Mouse (Mus musculus) urinary bladder, postnatal 14 days (tissue): Measurements from ENCODE around the gene 3110082I17Rik.

Experiments
- DNase-seq: peaks from one replicate; pipeline ENCODE4 v3.0.0; 2021; ENCODE audit warnings: low spot score

Gene 3110082I17Rik

DNA sequence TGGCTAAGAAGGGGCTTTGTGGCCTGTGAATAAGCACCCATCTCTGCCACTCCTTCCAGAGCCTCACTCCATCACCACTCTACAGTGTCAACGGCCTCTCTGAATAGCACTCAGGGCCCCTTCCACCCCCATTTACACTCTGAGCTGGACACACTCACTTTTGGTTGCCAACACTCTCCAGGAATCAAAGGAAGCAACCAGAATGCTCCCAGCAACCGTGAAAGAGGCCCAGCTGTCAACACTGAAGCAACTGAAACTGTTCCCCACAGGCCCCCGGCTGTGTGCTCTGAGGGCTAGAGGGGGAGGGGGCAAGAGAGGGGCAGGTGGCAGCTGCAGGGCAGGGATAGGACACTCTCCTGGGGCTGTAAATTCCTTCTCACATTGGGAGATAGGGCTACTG lies 41.7 kb downstream of the 3110082I17Rik start:
- no peak for DNase-seq

DNA sequence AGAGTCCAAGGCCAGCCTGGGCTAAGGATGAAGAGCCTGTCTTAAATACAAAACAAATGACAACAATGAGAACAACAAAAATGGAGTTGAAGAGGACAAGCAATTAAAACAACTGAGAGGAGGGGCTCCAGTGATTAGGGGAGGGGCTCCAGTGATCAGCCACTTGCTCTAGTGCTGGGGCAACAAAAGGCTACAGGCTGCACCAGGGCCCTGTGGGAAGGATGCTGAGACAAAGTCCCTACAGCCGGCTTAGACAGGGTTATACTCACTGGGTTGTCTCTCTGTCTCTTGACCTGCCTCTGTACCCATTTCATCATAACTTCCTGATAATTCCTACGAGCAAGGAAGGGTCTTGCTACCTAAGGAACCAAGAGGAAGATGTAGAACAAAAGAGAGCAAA lies 42.2 kb downstream of the 3110082I17Rik start:
- DNase-seq: no peak

DNA sequence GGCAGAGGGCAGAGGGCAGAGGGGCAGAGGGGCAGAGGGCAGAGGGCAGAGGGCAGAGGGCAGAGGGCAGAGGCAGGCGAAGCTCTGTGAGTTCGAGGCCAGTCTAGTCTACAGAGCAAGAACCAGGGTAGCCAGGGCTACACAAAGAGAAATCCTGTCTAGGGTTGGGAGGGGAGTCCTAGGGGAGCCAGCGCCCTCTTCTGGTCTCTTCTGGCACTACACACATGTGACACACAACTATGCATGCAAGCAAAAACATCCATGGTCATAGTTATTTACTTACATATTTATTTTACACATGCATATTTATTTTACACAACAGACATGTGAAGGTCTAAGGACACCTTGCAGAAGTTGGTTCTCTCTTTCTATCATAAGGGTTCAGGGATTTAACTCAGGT lies 42.8 kb downstream of the 3110082I17Rik start:
- DNase-seq: no peak

DNA sequence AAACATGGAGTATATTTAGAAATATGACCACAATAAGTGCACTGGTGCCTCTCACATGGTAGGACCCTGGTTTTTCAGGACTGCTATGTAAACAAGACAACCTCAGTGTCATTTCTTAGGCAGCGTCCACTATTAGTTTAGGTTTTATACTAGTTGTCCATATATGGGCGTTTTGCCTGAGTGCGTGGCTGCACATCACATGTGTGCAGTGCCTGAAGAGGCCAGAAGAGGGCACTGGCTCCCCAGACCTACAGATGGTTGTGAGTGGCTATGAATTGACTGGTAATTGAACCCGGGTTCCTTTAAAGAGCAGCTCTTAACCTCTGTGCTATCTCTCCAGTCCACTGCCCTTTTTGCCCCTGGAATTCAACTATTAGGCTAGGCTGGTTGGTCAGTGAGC lies 43.4 kb downstream of the 3110082I17Rik start:
- DNase-seq: no peak

DNA sequence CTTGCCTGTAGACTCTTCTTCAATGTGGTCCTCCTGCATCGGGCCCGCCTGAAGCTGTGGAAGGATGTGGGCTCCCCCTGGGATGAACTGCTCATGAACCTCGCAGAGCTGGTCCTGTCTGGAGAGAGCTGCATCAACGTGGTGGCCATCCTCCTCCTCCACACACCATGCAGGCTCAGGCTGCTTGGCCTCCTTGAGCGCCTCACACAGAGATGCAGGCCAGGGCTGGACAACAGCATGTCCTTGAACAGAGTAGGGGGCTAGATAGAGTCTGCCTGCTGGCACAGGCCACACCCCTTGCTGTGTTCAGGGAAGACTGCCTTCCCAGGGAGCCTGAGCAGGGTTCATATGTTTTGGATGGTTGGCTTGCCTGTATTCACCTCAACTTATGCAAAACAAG lies 45.3 kb downstream of the 3110082I17Rik start:
- no peak for DNase-seq

DNA sequence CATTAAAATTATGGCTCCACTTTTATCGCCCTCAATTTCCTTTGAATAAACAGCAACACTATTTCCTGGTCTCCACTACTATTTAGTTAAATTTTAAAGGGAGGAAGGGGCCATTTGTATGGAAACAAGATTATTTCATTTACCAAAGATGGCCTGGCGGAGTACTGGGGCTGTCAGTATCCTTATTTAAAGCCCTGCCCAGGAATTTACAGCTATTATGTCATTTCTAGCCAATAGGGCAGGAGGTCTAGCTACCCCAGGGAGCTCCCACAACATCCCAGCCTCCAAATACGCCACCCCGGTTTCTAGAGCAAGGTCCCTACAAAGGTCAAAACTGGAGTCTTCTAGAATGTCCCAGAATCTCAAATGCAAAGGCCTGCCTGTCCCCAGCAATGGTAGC lies 46.8 kb downstream of the 3110082I17Rik start:
- DNase-seq: no peak

DNA sequence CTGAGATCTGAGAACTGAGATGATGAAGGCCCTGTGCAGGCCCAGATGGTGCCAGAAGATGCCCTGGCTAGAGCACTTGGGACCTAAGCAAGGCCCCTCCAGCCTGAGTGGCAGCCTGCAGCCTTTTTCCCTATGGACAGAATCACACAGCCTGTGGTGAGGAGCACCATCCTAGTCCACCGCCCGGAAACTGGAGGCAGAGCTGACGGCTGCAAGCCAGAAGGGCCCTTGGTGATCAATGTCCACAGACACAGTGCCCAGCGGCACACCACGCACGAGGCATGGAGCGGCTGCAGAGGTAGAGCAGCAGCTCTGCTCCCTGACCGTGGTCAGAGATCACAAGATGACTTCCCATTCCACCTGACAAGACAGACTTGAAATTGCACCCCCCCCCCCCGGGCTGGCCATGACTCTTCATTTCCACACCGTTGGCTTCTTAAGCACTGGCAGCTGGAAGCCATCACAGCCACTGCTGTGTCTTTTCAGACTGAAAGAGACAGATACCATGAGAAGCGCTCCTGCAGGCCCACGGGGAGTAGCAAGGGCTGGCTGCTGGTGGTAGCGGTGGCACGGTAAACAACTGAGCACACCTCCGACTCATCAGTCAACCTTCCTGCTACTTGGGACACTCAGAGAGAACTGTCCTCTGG lies 48.5 kb downstream of the 3110082I17Rik start:
- no peak for DNase-seq

DNA sequence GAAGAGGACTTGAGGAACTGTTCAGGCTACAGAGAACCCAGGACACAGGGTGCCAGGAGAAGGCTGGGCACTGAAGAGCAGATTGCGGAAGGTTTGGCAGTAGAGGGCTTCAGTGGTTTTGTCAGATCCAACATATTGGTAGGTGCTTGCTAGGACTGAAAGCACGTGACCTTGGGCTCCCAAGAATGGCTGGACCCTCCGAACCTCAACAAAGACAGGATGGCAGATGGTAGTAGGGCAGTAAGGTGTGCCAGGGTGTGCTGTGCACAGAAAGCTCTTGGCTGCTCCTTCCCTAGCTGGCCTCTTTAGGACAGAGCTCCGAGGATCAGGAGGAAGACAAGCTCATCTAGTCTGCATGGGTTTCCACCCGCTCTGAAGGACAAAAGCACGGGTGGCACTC lies 49.2 kb downstream of the 3110082I17Rik start:
- DNase-seq: no peak

DNA sequence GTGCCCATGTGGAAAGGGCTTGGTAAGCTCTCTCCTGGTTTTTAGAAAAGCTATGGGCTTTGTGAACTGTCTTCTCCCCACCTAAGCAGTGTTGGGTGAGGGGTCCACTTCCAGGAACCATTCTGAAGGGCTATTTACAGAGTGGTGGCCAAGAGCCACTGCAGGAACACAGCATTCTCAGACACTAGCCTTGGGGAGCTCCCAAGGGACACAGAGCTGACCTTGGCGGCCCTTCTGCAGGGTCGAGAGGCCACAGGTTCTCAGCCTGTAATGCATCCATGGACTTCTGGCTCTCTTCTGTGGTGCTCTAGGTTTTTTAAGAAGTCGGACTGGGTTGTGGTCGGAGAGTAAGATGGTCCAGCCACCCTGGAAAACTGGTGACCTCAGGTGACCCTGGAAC lies 50.3 kb downstream of the 3110082I17Rik start:
- DNase-seq: no peak

DNA sequence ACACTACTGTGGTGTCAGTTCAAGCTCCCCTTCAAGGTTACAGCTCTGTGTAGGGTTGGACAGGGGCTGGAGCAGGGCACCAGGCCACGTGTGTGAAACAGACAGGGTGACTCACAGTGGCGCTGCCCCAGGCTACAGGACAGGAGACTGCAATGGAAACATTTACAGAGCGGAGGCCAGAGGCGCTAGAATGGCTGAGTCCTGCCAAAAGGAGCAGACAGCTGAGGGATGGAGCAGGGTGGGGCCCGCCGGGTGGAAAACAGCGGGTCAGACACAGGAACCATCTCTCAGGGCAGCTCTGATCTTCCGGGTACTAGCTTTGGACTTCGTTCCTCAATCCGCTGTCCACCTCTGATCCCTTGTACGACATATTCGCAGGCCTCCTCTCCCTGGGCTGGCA lies 50.9 kb downstream of the 3110082I17Rik start:
- DNase-seq: peak; percentile 79

DNA sequence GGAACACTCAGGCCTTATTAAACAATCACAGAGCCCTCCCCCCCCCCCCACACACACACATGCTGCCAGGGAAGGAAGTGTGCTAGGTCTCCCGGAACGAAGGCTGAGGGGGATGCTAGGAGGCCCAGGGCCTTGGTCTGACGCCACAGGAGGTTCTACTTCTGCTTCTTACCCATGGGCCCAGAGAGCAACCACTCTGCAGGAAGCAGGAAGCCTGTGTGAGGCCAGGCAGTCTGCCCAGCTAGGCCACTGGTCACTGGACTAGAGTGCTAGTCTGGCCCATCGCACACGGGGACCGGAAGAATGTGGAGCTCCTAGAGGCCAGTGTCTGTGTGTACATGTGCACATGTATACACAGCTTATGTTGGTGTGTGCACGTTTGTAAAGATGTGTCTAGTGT lies 51.8 kb downstream of the 3110082I17Rik start:
- DNase-seq: no peak

DNA sequence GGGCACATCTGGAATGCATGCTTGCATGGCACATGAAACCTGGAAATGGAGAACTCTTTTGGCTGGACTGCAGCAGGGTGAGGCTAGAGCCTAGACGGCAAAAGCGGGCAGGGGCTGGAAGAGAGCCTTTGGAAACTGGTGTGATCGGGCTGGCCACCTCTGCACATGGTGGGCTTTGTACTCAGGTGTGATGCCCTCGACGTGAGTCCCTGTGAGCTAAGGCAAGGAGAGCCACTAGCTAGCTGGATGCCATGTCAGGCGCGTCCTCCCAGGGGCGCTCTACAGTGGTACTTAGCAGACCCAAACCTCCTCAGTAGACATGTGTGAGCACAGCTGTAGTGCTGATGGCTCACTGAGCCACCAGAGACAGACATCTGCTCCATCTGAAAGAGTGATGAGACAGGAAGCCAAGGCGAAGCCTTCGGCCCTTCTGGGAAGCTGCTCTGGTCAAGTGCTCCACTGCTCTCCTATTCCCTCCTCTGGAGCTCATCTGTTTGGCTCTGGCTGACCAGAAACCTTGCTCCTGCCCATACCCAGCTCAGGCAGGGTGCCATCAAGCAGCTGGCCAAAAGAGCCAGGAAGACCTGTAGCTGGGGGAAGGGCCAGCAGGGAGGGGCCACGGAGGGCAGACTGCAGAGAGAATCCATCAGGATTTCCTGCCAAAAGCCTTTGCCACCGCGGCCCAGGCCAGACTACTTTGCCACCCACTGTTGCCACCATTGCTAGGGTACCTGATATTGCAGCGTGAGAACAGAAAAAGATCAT lies 53.0 kb downstream of the 3110082I17Rik start:
- DNase-seq: no peak

DNA sequence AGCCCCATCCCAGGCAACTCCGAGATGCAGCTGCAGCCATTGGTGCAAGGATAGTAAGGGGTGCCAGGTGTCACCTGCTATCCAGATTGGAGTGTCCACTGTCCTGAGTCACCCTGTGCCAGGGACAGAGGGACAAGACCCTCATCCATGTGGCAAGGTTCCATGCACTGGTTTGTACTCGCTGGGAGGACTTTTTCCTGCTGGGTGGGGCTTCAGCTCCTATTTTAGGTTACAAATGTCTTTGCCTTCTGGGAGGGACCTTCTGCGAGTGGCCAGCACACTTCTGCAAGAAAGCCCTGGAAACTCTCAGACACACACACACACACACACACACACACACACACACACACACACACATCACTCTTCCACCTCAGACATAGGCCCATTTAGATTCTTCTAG lies 54.4 kb downstream of the 3110082I17Rik start:
- DNase-seq: no peak

DNA sequence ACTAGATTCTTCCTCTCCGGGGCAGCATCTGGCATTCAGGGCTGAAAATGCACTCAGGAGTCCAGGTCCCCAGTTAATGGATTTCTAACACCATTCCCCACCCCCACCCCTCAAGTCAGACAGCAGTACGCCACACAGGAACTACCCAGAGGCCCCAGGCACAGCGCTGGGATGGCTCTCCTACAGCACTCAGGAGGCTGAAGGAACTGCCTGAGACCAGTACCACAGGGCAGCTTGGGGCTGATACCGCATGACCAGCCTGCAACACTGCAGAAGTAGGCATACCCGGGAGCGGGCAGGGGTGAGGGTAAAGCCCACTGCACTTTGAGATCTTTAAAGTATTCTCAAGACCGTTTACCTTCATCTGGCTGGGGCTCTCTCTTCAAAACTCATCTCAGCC lies 54.8 kb downstream of the 3110082I17Rik start:
- no peak for DNase-seq

DNA sequence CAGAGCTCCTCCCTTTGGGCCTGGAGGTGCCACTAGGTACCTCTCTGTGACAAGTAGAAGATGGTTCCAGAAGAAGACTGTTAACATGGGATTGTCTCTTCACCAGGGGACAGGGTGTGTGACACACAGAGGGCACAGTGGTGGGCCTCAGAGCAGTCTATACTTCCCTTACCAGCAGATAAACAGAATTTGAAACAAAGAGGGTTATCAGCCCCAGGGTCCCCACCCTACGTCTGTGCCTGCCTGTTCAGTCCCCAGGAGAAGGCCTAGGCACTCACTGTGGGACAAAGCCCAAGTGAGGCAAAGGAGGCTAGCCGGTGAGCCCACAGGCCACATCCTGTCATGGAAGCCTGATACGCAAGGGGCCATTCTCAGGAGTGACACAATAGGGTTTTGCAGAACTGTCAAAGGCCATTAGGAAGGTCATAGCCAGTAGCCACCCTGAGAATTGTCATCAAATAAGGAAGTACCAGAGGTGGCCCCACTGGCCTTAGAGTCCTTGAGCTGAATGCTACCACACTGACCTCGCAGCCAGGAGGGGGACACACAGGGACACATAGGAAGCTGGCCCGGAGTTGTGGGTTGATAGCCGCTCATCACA lies 55.4 kb downstream of the 3110082I17Rik start, which contains the start of gene C130050O18Rik:
TSS of gene C130050O18Rik (plus strand) at position 480 of the 601 bp plus-strand sequence.
- no peak for DNase-seq

DNA sequence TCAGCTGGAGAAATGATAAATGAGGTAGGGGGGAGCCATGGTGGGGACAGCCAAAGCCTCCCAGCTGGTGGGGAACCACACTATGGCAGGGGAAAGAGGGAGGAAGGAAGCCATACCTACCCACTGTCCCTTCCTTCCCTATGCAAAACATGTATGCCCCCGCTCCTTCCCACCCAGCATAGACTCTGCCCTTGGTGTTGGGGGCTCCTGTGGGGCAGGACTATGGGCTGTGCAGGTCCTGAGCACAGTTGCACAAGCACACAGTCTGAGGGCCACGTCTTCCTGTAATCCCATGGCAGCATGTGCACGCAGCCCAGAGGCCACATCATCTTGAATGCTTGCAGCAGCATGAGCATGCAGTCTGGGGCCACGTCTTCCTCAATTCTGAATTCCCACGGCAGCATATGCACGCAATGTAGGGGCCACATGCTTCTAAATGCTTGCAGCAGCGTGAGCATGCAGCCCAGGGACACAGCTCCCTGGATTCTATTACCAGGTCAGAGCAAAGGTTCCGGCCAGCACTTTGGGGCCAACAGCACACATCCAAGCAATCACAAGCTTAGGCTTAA lies 56.6 kb downstream of the 3110082I17Rik start:
- DNase-seq: no peak

DNA sequence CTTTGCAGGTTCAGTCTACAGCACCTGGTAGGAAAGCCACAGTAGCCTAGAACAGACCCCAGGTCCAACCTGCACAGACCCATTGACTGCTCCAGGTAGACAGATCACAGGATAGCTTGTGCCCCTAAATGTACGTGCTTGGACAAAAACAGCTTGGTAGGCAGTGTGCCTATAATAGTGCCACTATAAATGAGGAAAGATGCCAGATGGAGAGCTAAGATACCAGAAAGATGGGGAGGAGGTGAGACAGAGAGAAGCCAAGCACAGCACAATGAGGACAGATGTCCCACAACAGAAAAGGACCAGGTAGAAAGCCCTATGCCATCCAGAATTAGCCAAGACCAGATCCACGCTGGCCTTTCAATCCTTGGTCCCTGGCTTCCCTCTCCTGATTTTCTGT lies 58.2 kb downstream of the 3110082I17Rik start:
- DNase-seq: no peak

DNA sequence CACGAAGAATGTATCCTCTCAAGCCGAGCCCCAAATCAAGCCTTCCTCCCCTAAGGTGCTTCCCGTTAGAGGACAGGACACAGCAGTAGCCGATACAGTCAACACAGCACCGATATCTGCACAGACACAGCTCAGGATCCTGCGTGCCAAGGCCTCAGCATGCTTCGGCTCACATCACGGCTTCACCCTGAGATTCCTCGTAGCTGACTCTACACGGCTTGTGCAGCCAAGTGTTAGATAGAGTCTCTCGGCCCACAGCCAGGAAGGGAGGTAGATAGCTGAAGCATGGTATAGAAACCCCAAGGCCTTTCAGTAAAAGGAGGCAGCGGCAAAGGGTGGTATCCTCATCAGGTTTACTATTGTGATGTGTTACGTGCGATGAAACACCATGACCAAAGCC lies 60.3 kb downstream of the 3110082I17Rik start:
- no peak for DNase-seq

DNA sequence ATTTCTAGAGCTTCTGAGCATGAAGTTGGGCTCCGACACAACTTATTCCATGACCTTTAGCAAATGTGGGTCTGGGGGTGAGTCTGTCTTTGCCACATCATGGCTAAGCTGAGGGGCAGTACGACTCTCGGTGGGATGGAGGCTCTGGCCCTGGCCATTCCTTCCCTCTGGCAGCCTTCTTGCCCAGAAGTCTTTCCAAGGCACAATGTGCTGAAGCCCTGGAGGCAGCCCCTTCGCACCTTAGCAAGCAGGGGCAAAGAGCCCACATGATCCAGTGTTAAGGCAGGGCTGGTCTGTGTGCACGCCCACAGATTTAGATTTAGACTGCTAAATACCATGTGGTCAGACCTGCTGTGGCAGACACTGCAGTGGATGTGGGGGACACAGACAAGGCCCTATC lies 61.5 kb downstream of the 3110082I17Rik start:
- DNase-seq: no peak

DNA sequence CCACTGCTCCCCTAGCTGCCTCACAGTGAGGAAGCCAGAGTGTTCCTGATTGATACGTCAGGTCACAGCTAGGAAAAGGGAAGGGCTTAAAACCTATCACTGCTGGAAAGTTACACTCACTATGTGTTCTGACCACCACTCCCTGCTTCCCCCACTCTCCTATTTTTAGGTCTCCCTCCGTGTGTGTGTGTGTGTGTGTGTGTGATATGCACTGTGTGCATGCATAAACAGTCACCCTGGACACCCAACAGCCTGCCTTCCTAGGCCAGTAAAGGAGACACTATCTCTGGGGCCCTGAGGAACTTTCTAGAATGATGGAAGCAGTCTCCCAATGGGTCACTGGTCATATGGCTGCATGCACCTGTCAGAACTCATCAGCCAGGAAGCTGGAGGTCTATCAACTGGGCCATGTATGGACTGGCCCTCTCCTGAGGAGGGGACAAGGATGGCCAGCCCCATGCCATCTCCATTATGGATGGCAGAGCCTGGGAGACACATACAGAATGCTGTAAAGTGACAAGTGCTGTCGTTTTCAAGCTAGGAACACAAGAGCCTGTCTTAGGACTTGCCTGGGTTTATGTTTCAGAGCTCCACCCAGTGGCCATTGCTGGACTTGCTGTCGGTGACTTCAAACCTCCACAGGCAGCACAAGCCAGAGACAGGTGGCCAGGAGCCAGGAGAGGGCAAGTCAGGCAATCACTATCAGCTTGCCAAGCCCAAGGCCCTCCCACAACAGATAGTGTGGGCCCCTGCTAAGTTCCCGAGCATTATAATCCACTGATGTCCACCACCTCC lies 62.2 kb downstream of the 3110082I17Rik start:
- peak; percentile 91 for DNase-seq

DNA sequence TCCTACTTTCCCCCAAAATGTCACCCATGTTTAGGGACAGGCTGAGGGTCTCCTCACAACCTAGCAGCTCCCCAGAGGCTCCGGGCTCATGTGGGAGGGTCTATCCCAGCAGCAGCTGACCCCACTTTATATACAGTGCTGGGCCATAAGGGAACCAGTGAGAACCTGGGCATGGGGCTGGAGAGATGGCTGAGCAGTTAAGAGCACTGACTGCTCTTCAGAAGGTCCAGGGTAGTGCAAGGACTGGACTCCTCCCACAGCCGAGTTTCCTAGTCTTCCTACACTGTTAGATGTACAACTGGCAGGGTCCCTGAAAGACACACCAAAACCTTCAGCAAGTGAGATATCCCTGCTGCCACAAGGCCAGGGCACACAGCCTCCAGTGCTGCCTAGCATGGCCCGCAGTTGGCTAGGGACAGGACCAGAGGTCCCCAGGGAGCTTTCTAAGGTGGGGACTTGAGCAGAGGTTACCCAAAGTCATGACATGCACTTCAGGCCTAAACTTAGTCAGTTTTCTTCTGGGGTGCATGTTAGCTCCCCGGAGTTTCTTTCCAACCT lies 62.9 kb downstream of the 3110082I17Rik start:
- DNase-seq: no peak

DNA sequence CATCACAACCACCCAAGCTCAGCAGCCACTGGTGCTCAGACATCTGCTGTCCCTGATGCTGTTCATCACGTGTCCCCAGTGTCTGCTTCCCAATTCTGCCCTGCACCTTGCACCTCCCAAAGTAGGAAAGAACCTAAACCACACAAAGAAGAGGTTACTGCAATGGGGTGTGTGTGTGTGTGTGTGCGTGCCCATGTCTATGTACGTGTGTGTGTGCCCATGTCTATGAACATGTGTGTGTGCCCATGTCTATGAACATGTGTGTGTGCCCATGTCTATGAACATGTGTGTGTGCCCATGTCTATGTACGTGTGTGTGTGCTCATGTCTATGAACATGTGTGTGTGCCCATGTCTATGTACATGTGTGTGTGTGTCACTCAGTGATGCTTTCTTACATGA lies 64.8 kb downstream of the 3110082I17Rik start:
- DNase-seq: no peak
